Mouse (Mus musculus) megakaryocyte, adult 5-6 weeks (primary cell): ENCODE results near the gene Rpl9. TPM values are rescaled to one million over a fixed set of nuclear protein-coding genes. Genes with fewer than 3 reads are reported as not detected.
A peak's percentile ranks its signal among the peaks of the same experiment; 100 is the strongest.

Experiments used
- ATAC-seq: 2 replicates; pipeline ENCODE4 v1.8.0; 2016; ENCODE audit warnings: mild to moderate bottlenecking, inconsistent platforms; ENCODE audit not compliant: poor library complexity, severe bottlenecking
- total RNA-seq, 2 experiments: library from RNA; stranded (forward) in 1 of 2; stranded (reverse) in 1 of 2; fragments of 153-499, 151-499 nt in 1 of 2; fragments of 221-1000, 200-1000 nt in 1 of 2; gene quantifications; 2 replicates each; pipeline versions ENCODE4 v1.2.3 to v1.2.4; 2015 to 2017

The Rpl9 gene
- total RNA-seq (2015) (1,765 and 1,894 TPM in 2 replicates), total RNA-seq (2017) (1,107 and 1,286 TPM in 2 replicates)

- ATAC-seq = peak; percentile 97
These were observed at the start of gene Rpl9, which contains the start of gene Lias for GRCm38 (mm10) chr5:65390648-65391644. Rpl9 (minus strand) TSS chr5:65391444. Lias (plus strand) TSS chr5:65391497.

- no peak for ATAC-seq
These were observed 46.8 kb upstream of the Rpl9 start for GRCm38 (mm10) chr5:65438041-65438440.

GRCm38 (mm10) chr5:65435806-65436561 is 44.7 kb upstream of the Rpl9 start, which contains the start of gene Ugdh:
Ugdh (minus strand) TSS chr5:65435949.
- peak; percentile 98 for ATAC-seq

- peak; percentile 20 for ATAC-seq
These were observed 44.1 kb upstream of the Rpl9 start for GRCm38 (mm10) chr5:65435363-65435805.

GRCm38 (mm10) chr5:65434471-65435362 is 43.5 kb upstream of the Rpl9 start:
- no peak for ATAC-seq

GRCm38 (mm10) chr5:65429441-65429840 is 38.2 kb upstream of the Rpl9 start:
- ATAC-seq = no peak

GRCm38 (mm10) chr5:65428321-65428720 is 37.1 kb upstream of the Rpl9 start:
- ATAC-seq = no peak

- no peak for ATAC-seq
These were observed 34.0 kb upstream of the Rpl9 start for GRCm38 (mm10) chr5:65425251-65425650.

GRCm38 (mm10) chr5:65424215-65424614 is 33.0 kb upstream of the Rpl9 start:
- no peak for ATAC-seq

GRCm38 (mm10) chr5:65422803-65423202 is 31.6 kb upstream of the Rpl9 start:
- ATAC-seq = no peak

GRCm38 (mm10) chr5:65420822-65421221 is 29.6 kb upstream of the Rpl9 start:
- no peak for ATAC-seq

GRCm38 (mm10) chr5:65419136-65419535 is 27.9 kb upstream of the Rpl9 start:
- ATAC-seq = no peak

GRCm38 (mm10) chr5:65415653-65416458 is 24.6 kb upstream of the Rpl9 start:
- ATAC-seq = no peak

- ATAC-seq = no peak
These were observed 16.7 kb upstream of the Rpl9 start for GRCm38 (mm10) chr5:65407989-65408388.

GRCm38 (mm10) chr5:65401251-65401994 is 10.2 kb upstream of the Rpl9 start:
- ATAC-seq = peak; percentile 91

GRCm38 (mm10) chr5:65394425-65394824 is 3.2 kb upstream of the Rpl9 start:
- no peak for ATAC-seq

GRCm38 (mm10) chr5:65391753-65392152 is 509 bp upstream of the Rpl9 start:
- no peak for ATAC-seq

- ATAC-seq = no peak
These were observed 4.0 kb downstream of the Rpl9 start for GRCm38 (mm10) chr5:65387008-65387867.
